Mouse (Mus musculus): ENCODE measurements around the gene Scfd2.

DNA sequence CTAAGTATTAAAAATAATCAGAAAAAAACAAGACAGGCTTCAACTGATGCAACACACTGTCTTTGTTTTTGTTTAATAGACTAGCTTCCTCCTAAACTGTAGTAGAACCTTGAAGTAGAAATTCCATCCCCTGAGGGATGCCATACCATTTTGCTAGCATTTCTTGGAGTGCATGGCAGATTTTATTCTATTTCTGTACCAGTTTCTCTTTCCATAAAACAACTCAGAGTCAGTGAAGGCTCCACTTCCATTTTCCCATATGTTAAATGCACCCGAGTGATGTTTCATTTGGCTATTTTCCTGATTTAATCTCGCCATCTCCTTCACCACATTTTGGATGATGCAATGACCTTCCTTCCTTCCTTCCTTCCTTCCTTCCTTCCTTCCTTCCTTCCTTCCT, 243.4 kb downstream of the Scfd2 start:
- TF ChIP-seq POLR2A (IDR thresholded peaks at IDR 0.05; ENCODE audit: extremely low read depth, insufficient read depth, low read length) (no peak), CTCF (IDR thresholded peaks at IDR 0.05; ENCODE audit: extremely low read depth, insufficient read depth, low read length) (no peak)
